Mouse (Mus musculus) hindbrain, postnatal 0 days (tissue): ENCODE measurements around the gene Manbal. TPM values are rescaled to one million over a fixed set of nuclear protein-coding genes. Genes with fewer than 3 reads are reported as not detected.
A peak's percentile ranks its signal among the peaks of the same experiment; 100 is the strongest.

Source experiments
- ATAC-seq: fragments of 200-750 bp; cut with Nextera tagmentation; 2 replicates; pipeline ENCODE4 v1.8.0; 2017; ENCODE audit warnings: mild to moderate bottlenecking, moderate TSS enrichment, moderate library complexity
- DNase-seq: peaks from one replicate; pipeline ENCODE4 v3.0.0-alpha.2; 2015; ENCODE audit warnings: low spot score
- H3K27ac ChIP-seq: fragments of 300-500 bp; sonication (generic); 2 replicates; pipeline ENCODE4 v1.5.1; 2014; ENCODE audit warnings: mild to moderate bottlenecking
- H3K27me3 ChIP-seq: fragments of 300-500 bp; sonication (generic); 2 replicates; pipeline ENCODE4 v1.6.1; 2014; ENCODE audit warnings: low read length, mixed read lengths; ENCODE audit not compliant: insufficient read depth
- H3K36me3 ChIP-seq: fragments of 300-500 bp; sonication (generic); 2 replicates; pipeline ENCODE4 v1.6.1; 2014; ENCODE audit warnings: low read length, mixed read lengths; ENCODE audit not compliant: insufficient read depth
- H3K4me1 ChIP-seq: fragments of 300-500 bp; sonication (generic); 2 replicates; pipeline ENCODE4 v1.6.1; 2014; ENCODE audit warnings: antibody characterized with exemption, low read length, mixed read lengths; ENCODE audit not compliant: insufficient read depth
- H3K4me2 ChIP-seq: fragments of 300-500 bp; sonication (generic); 2 replicates; pipeline ENCODE4 v1.6.1; 2014; ENCODE audit warnings: low read depth, mild to moderate bottlenecking, low read length, moderate library complexity, mixed read lengths
- H3K4me3 ChIP-seq: fragments of 300-500 bp; sonication (generic); 2 replicates; pipeline ENCODE4 v1.5.1; 2014; ENCODE audit warnings: low read length
- H3K9ac ChIP-seq: fragments of 300-500 bp; sonication (generic); replicated peaks from 2 replicates; pipeline ENCODE4 v1.6.1; 2014; ENCODE audit warnings: mild to moderate bottlenecking, low read length, moderate library complexity, mixed read lengths
- H3K9me3 ChIP-seq: fragments of 300-500 bp; sonication (generic); 2 replicates; pipeline ENCODE4 v1.6.1; 2016; ENCODE audit warnings: low read length, mixed read lengths
- CTCF ChIP-seq: IDR thresholded peaks from 2 replicates; pipeline ENCODE4 v1.5.1; 2016; ENCODE audit warnings: antibody characterized with exemption, control low read depth, low read depth
- WGBS: fragments of 180-500 bp; shearing (Covaris S2); extraction: QIAGEN DNeasy Blood & Tissue Kit; methylation state at CpG from one replicate; pipeline ENCODE4 v1.1.7; 2014; 5-methylcytosine and 5-hydroxymethylcytosine counted together
- polyA plus RNA-seq: library from polyadenylated mRNA; unstranded; fragments of >200 nt; fragmentation: Nextera tagmentation; extraction: Ambion mirVana; gene quantifications from 2 replicates; pipeline ENCODE4 v1.2.1, GENCODE M21; 2015
- total RNA-seq: library from RNA; depleted of rRNA; stranded (reverse); fragments of >200 nt; gene quantifications from 2 replicates; pipeline ENCODE4 v1.2.3, GENCODE M21; 2014; rRNA removed

Gene Manbal
- total and polyA plus RNA-seq, 2 experiments from 2014 or later, result 74.4 to 135 TPM

- H3K4me1 ChIP-seq, result peaks cover 29% of the 10 kb centered on the region
- H3K9ac ChIP-seq, result peak overlapping the region; percentile 24; the same call in 1 of the 2 replicates
- no peaks in the 10 kb centered on the region for H3K27me3 ChIP-seq
- peak; percentile 74 for ATAC-seq
- TF ChIP-seq CTCF, result no peak
- peak; percentile 75 for DNase-seq
- peak overlapping the region; percentile 64; the same call in 1 of the 2 replicates for H3K27ac ChIP-seq
- H3K9me3 ChIP-seq, result no peaks in the 10 kb centered on the region
- no peak overlapping the region for H3K4me2 ChIP-seq
- H3K4me3 ChIP-seq, result no peak overlapping the region
- H3K36me3 ChIP-seq, result peaks cover 10% of the 10 kb centered on the region; the same call in 1 of the 2 replicates
- 11% methylated on average over 6 of the region's 6 CpGs for WGBS
Measured at GRCm38 (mm10) chr2:157434497-157434896, 67.1 kb downstream of the Manbal start.

GRCm38 (mm10) chr2:157436496-157436895, 69.1 kb downstream of the Manbal start:
- Histone ChIP-seq H3K4me3 (no peak overlapping the region), H3K9me3 (no peaks in the 10 kb centered on the region), H3K9ac (no peak overlapping the region), H3K4me1 (peaks cover 26% of the 10 kb centered on the region), H3K4me2 (no peak overlapping the region), H3K36me3 (peaks cover 10% of the 10 kb centered on the region; the same call in 1 of the 2 replicates), H3K27me3 (no peaks in the 10 kb centered on the region), H3K27ac (peak overlapping the region; percentile 3; the same call in 1 of the 2 replicates)
- DNase-seq, result no peak
- no peak for TF ChIP-seq CTCF
- 80% methylated on average over 11 of the region's 11 CpGs for WGBS
- no peak for ATAC-seq

- peak overlapping the region; percentile 3; the same call in 1 of the 2 replicates for H3K27ac ChIP-seq
- no peaks in the 10 kb centered on the region for H3K9me3 ChIP-seq
- DNase-seq (no peak), ATAC-seq (no peak)
- H3K36me3 ChIP-seq, result peaks cover 10% of the 10 kb centered on the region; the same call in 1 of the 2 replicates
- no peak overlapping the region for H3K4me2 ChIP-seq
- no peak overlapping the region for H3K4me3 ChIP-seq
- TF ChIP-seq CTCF, result no peak
- WGBS, result 87% methylated on average over 3 of the region's 3 CpGs
- H3K27me3 ChIP-seq, result no peaks in the 10 kb centered on the region
- no peak overlapping the region for H3K9ac ChIP-seq
- H3K4me1 ChIP-seq, result peaks cover 20% of the 10 kb centered on the region
Measured at GRCm38 (mm10) chr2:157437123-157437522, 69.7 kb downstream of the Manbal start.

GRCm38 (mm10) chr2:157441363-157441762, 74.0 kb downstream of the Manbal start:
- TF ChIP-seq CTCF, result peak; percentile 42
- Histone ChIP-seq H3K9me3 (no peaks in the 10 kb centered on the region), H3K4me2 (no peak overlapping the region), H3K27ac (no peak overlapping the region), H3K27me3 (no peaks in the 10 kb centered on the region), H3K9ac (no peak overlapping the region), H3K4me1 (no peaks in the 10 kb centered on the region), H3K36me3 (peaks cover 13% of the 10 kb centered on the region; the same call in 1 of the 2 replicates), H3K4me3 (no peak overlapping the region)
- 100% methylated on average over 1 of the region's 1 CpGs for WGBS
- no peak for DNase-seq
- ATAC-seq, result no peak

Other genes starting within 250 kb of the Manbal start
- 11.5 and 12.7 TPM in 2 replicates for gene Samhd1, start 232.3 kb upstream of the Manbal start, total RNA-seq
- gene Samhd1, start 232.3 kb upstream of the Manbal start, polyA plus RNA-seq, result 10.9 and 11.9 TPM in 2 replicates
- 8.4 and 12.7 TPM in 2 replicates for gene Rbl1, start 163.1 kb upstream of the Manbal start, total RNA-seq
- 5.2 and 6.0 TPM in 2 replicates for gene Rbl1, start 163.1 kb upstream of the Manbal start, polyA plus RNA-seq
- 240 and 253 TPM in 2 replicates for gene Rpn2, start 88.6 kb upstream of the Manbal start, total RNA-seq
- gene Rpn2, start 88.6 kb upstream of the Manbal start, polyA plus RNA-seq, result 201 and 204 TPM in 2 replicates
- 0.25 TPM in 1 of 2 replicates, not detected in the other for gene Mroh8, start 88.0 kb upstream of the Manbal start, total RNA-seq
- 0.42 and 0.70 TPM in 2 replicates for gene Mroh8, start 88.0 kb upstream of the Manbal start, polyA plus RNA-seq
- not detected in 2 replicates for gene Ghrh, start 20.1 kb upstream of the Manbal start, total RNA-seq
- 1.0 and 1.7 TPM in 2 replicates for gene Ghrh, start 20.1 kb upstream of the Manbal start, polyA plus RNA-seq
- gene Src, start 50.9 kb downstream of the Manbal start, total RNA-seq, result 133 and 134 TPM in 2 replicates
- gene Src, start 50.9 kb downstream of the Manbal start, polyA plus RNA-seq, result 23.2 and 25.4 TPM in 2 replicates
- 8,203 and 10,251 TPM in 2 replicates for gene Nnat, start 192.5 kb downstream of the Manbal start, total RNA-seq
- 5,188 and 5,840 TPM in 2 replicates for gene Nnat, start 192.5 kb downstream of the Manbal start, polyA plus RNA-seq
- 207 and 253 TPM in 2 replicates for gene Blcap, start 203.7 kb downstream of the Manbal start, total RNA-seq
- gene Blcap, start 203.7 kb downstream of the Manbal start, polyA plus RNA-seq, result 263 and 284 TPM in 2 replicates